Mouse (Mus musculus) neural tube, embryonic 11.5 days (tissue): Measurements from ENCODE around the gene Atp5j2. TPM values are rescaled to one million over a fixed set of nuclear protein-coding genes. Genes with fewer than 3 reads are reported as not detected.

ENCODE experiments used
- ATAC-seq: fragments of 200-750 bp; cut with Nextera tagmentation; 2 replicates; pipeline ENCODE4 v1.8.0; 2017; ENCODE audit warnings: moderate number of reproducible peaks, mild to moderate bottlenecking, moderate TSS enrichment, moderate library complexity; ENCODE audit not compliant: insufficient read depth, low FRiP score, low TSS enrichment
- DNase-seq: peaks from one replicate; pipeline ENCODE4 v3.0.0-alpha.2; 2015; ENCODE audit warnings: low spot score
- H3K27ac ChIP-seq: fragments of 300-500 bp; sonication (generic); 2 replicates; pipeline ENCODE4 v1.5.1; 2014; ENCODE audit warnings: low read depth, mild to moderate bottlenecking, low read length
- H3K27me3 ChIP-seq: fragments of 300-500 bp; sonication (generic); 2 replicates; pipeline ENCODE4 v1.6.1; 2014; ENCODE audit warnings: mild to moderate bottlenecking, low read length, mixed read lengths; ENCODE audit not compliant: control insufficient read depth, insufficient read depth
- H3K36me3 ChIP-seq: fragments of 300-500 bp; sonication (generic); 2 replicates; pipeline ENCODE4 v1.6.1; 2014; ENCODE audit warnings: mild to moderate bottlenecking, low read length, moderate library complexity, mixed read lengths; ENCODE audit not compliant: control insufficient read depth, insufficient read depth
- H3K4me1 ChIP-seq: fragments of 300-500 bp; sonication (generic); 2 replicates; pipeline ENCODE4 v1.6.1; 2014; ENCODE audit warnings: low read length, mixed read lengths; ENCODE audit not compliant: control insufficient read depth, insufficient read depth
- H3K4me2 ChIP-seq: fragments of 300-500 bp; sonication (generic); 2 replicates; pipeline ENCODE4 v1.6.1; 2014; ENCODE audit warnings: low read depth, mild to moderate bottlenecking, moderate library complexity
- H3K4me3 ChIP-seq: fragments of 300-500 bp; sonication (generic); 2 replicates; pipeline ENCODE4 v1.5.1; 2014; ENCODE audit warnings: low read depth, low read length
- H3K9ac ChIP-seq: fragments of 300-500 bp; sonication (generic); 2 replicates; pipeline ENCODE4 v1.6.1; 2014; ENCODE audit warnings: mild to moderate bottlenecking, low read length
- H3K9me3 ChIP-seq: fragments of 300-500 bp; sonication (generic); 2 replicates; pipeline ENCODE4 v1.6.1; 2016; ENCODE audit warnings: low read length; ENCODE audit not compliant: control insufficient read depth
- WGBS: fragments of 180-500 bp; shearing (Covaris S2); extraction: QIAGEN DNeasy Blood & Tissue Kit; methylation state at CpG from one replicate; pipeline ENCODE4 v1.1.7; 2014; 5-methylcytosine and 5-hydroxymethylcytosine counted together
- polyA plus RNA-seq: library from polyadenylated mRNA; unstranded; fragments of >200 nt; fragmentation: Nextera tagmentation; extraction: Ambion mirVana; gene quantifications from 2 replicates; pipeline ENCODE4 v1.2.1, GENCODE M21; 2014

Atp5j2 gene
- polyA plus RNA-seq, 1 experiment from 2014 or later: 507 TPM

DNA sequence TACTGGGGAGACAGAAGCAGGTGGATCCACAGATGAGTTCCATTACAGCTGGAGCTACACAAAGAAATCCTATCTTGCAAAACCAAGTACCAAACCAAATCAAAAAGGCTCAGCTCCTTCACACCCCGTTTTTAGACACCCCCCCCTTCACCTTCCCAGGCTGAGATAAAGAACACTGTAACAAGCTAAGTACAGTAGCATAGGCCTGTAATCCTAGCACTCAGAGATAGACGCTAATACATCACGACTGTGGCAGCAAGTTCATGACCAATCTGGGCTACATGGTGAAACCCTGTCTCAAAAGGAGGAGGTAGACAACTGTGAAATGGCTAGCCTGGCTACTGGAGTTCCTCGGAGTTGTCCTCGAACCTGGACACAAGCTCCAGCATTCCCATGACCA, 1.5 kb downstream of the Atp5j2 start:
- 65% methylated on average over 5 of the region's 5 CpGs for WGBS
- Histone ChIP-seq H3K36me3 (peaks cover 10% of the 10 kb centered on the region), H3K4me2 (peak overlapping the region; percentile 47), H3K4me1 (peaks cover 6% of the 10 kb centered on the region), H3K4me3 (peak overlapping the region; percentile 82), H3K9ac (peak overlapping the region; percentile 93), H3K27me3 (no peaks in the 10 kb centered on the region), H3K27ac (no peak overlapping the region), H3K9me3 (no peaks in the 10 kb centered on the region)
- DNase-seq (no peak), ATAC-seq (no peak)

DNA sequence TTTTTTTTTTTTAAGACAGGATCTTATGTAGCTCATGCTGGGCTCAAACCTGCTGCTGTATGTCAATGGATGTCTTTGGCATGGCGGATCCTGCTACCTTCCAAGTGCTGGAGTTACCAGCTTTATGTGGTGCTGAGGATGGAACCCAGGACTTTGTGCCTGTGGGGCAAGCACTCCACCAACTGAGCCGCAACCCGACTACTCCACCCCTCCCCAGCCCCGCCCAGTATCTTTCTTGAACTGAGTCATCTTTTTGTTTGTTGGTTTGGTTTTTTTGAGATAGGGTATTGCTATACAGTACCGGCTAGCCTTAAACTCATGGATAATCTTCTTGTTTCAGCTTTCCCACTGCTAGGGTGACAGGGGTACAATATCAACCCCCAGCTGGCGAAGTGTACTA, 2.4 kb downstream of the Atp5j2 start:
- Histone ChIP-seq H3K36me3 (peaks cover 8% of the 10 kb centered on the region), H3K27ac (no peak overlapping the region), H3K4me3 (no peak overlapping the region), H3K27me3 (no peaks in the 10 kb centered on the region), H3K9me3 (no peaks in the 10 kb centered on the region), H3K4me2 (no peak overlapping the region), H3K9ac (no peak overlapping the region), H3K4me1 (peaks cover 6% of the 10 kb centered on the region)
- 92% methylated on average over 6 of the region's 6 CpGs for WGBS
- DNase-seq (no peak), ATAC-seq (no peak)

DNA sequence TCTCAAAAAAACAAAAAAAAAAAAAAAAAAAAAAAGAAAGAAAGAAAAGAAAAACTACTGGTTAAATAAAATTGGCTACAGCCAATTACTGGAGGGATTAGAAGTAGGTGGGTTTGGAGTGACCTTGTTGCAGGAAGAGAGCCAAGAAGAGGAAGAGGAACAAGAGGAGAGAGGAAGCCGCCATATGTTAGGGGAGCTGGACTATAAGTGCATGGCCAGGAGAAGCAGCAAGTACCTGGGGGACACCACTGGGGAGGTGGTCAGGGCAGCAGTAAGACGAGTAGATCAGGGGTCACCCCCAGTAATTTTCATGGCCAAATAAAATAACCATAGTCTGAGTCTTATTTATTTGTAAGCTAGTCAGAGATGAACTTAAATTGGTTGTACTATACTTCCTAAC, 6.6 kb downstream of the Atp5j2 start:
- Histone ChIP-seq H3K4me2 (no peak overlapping the region), H3K4me1 (peaks cover 2% of the 10 kb centered on the region), H3K36me3 (peaks cover 22% of the 10 kb centered on the region), H3K27ac (no peak overlapping the region), H3K27me3 (no peaks in the 10 kb centered on the region), H3K4me3 (no peak overlapping the region), H3K9me3 (no peaks in the 10 kb centered on the region), H3K9ac (no peak overlapping the region)
- no peak for ATAC-seq
- DNase-seq: no peak
- WGBS: 84% methylated on average over 2 of the region's 2 CpGs

DNA sequence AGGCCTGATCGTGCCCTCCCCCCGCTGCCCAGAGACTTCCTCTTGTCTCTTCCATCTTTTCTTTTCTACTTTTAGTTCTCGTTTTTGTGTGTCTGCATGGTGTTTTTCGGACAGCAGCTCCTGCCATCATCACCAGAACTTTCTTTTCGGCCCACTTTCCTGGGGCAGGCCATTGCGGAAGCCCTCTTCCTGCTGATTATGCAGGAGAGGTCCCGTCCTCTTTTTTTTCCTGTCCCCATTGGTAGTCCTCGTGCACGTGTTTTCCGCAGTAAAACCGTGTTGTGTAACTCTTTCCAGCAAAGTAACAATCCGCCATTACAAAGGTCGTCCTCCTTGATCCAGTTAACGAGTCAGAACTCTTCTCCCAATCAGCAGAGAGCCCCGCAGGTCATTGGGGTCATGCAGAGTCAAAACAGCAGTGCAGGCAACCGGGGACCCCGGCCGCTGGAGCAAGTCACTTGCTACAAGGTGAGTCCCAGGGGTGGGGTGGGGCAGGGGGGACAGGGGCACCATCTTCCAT, 13.3 kb downstream of the Atp5j2 start:
- Histone ChIP-seq H3K9me3 (no peaks in the 10 kb centered on the region), H3K4me1 (no peaks in the 10 kb centered on the region), H3K36me3 (peaks cover 36% of the 10 kb centered on the region), H3K9ac (no peak overlapping the region), H3K4me2 (no peak overlapping the region), H3K27me3 (no peaks in the 10 kb centered on the region), H3K4me3 (no peak overlapping the region), H3K27ac (no peak overlapping the region)
- ATAC-seq: no peak
- 90% methylated on average over 18 of the region's 18 CpGs for WGBS
- DNase-seq: no peak

DNA sequence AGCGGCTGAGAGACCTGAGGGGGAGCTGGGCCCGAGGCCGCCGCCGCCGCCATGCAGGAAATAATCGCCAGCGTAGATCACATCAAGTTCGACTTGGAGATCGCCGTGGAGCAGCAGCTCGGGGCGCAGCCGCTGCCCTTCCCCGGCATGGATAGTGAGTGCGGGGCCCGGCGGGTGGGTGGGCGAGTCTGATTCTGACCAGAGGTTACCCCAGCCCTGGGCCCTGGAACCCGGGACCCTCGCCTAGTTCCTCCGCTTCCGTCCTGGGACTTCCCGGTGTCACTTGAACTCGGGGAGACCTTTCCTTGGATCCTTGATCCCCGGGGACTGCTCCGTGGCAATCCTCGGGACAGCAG, 24.6 kb downstream of the Atp5j2 start:
- Histone ChIP-seq H3K4me2 (peak overlapping the region; percentile 59), H3K9ac (peak overlapping the region; percentile 91), H3K27ac (peak overlapping the region; percentile 56), H3K4me3 (peak overlapping the region; percentile 87), H3K27me3 (no peaks in the 10 kb centered on the region), H3K9me3 (no peaks in the 10 kb centered on the region), H3K4me1 (peaks cover 6% of the 10 kb centered on the region), H3K36me3 (peaks cover 3% of the 10 kb centered on the region; the same call in 1 of the 2 replicates)
- peak; percentile 48 for ATAC-seq
- under 1% methylated on average over 28 of the region's 28 CpGs for WGBS
- DNase-seq: no peak

DNA sequence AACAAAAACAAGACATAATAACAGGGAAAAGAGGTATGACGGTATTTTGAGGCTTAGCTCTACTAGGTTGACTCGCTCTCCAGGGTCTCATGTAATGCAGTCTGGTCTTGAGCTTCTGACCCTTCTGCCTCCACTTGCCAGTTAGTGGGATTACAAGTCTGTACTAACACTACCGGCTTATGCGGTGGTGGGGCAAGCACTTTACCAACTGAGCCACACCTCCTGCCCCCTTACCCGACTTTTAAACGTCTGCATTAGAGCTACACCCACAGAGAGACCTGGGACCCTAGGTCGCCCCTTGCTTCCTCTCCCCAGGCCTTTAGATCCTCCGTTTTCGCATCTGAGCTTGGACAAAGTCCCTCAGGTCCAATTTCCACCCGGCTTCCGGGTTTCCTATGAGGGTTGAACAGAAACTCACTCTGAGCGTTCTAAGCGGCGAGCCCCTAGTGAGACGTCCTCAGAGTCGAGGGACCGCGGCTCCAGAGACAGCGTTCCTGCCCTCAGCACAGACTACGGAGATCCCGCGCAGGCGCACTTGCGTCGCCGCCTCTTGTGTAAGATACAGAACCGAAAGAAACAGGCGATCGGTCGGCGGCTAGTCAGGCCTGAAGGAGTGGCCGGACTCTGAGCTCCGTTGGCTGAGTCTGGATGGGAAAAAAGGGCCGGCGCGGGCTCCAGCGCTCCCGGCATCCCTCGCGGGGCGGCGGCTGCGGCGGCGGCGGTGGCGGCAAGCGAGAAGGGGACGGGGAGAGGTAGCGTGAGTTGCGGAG, 25.1 kb downstream of the Atp5j2 start, which contains the start of the genes Ptcd1 and Cpsf4:
TSS of gene Ptcd1 (minus strand) at position 573 of the 770 bp plus-strand sequence.
TSS of gene Cpsf4 (plus strand) at position 678 of the 770 bp plus-strand sequence.
- peak within 1 kb of the TSS; percentile 91 for H3K9ac ChIP-seq
- ATAC-seq: peak; percentile 92
- peak; percentile 100 for DNase-seq
- no peaks in the 10 kb centered on the region; the same call in 1 of the 2 replicates for H3K36me3 ChIP-seq
- H3K4me3 ChIP-seq: peak within 1 kb of the TSS; percentile 87
- H3K4me2 ChIP-seq: peak within 1 kb of the TSS; percentile 59
- H3K27ac ChIP-seq: peak within 1 kb of the TSS; percentile 57
- H3K4me1 ChIP-seq: peaks cover 6% of the 10 kb centered on the region
- no peaks in the 10 kb centered on the region for H3K27me3 ChIP-seq
- no peaks in the 10 kb centered on the region for H3K9me3 ChIP-seq
- under 1% methylated on average over 51 of the region's 51 CpGs for WGBS

DNA sequence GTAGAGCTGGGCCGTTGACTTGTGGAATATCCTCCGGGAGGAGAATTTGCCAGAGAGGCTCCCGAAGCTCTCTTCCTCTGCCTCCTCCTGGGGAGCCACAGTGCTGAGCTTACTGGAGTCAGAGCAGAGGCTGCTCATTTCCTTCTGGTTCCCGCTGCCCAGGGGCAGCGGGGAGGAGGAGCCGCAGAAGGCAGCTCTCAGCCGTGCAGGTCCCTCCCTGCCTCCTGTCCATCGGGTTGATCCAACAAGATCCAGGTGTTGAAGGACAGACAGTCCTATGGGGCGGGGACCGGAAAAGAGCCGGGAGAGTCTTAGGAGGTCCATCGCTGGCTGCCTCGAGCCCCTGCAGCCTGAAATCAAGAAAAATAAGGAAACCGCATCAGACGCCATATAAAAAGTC, 26.7 kb downstream of the Atp5j2 start:
- Histone ChIP-seq H3K4me3 (no peak overlapping the region), H3K36me3 (no peaks in the 10 kb centered on the region), H3K9me3 (no peaks in the 10 kb centered on the region), H3K4me1 (peaks cover 6% of the 10 kb centered on the region), H3K4me2 (no peak overlapping the region), H3K27ac (no peak overlapping the region), H3K9ac (no peak overlapping the region), H3K27me3 (no peaks in the 10 kb centered on the region)
- 89% methylated on average over 15 of the region's 15 CpGs for WGBS
- ATAC-seq (no peak), DNase-seq (no peak)

DNA sequence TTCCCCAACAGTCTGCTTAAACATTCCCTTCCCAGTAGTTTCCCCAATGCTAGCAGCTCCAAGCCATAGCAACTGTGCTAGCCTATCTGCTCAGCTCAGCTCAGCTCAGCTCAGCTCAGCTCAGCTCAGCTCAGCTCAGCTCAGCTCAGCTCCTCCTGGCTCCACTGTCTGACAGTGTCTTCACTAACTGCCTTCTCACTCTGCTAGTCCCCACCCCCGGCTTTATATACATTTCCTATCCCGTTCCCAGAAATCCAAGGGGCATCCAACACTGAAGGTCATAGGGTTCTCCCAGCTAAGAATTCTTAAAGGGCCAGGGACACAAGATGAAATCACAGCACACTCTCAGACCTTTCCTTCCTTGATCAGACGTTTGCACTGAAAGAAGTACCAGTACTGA, 27.2 kb downstream of the Atp5j2 start:
- Histone ChIP-seq H3K4me3 (no peak overlapping the region), H3K4me2 (no peak overlapping the region), H3K36me3 (no peaks in the 10 kb centered on the region; the same call in 1 of the 2 replicates), H3K4me1 (peaks cover 6% of the 10 kb centered on the region), H3K27ac (no peak overlapping the region), H3K9ac (no peak overlapping the region), H3K9me3 (no peaks in the 10 kb centered on the region), H3K27me3 (no peaks in the 10 kb centered on the region)
- DNase-seq (no peak), ATAC-seq (no peak)
- WGBS: 82% methylated on average over 3 of the region's 3 CpGs

DNA sequence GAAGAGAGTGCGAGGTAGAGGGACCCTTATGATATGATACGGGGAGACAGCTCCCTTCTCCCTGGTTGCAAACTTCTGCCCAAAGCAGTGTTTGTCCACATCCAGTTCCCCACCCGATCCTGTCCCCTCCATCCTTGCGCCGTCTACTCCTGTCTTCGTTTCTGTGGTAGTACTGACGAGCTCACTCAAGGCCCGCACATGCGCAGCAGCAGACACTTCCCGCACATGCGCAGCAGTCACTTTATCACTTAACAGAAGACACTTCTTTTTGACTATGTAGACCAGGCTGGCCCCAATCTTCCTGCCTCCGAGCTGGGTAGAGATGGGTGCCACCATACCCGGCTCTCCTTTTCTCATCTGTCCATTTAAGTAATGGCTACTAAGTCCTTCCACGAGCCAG, 30.5 kb downstream of the Atp5j2 start:
- H3K4me1 ChIP-seq: peaks cover 5% of the 10 kb centered on the region; the same call in 1 of the 2 replicates
- no peaks in the 10 kb centered on the region for H3K27me3 ChIP-seq
- no peak overlapping the region for H3K4me2 ChIP-seq
- H3K9ac ChIP-seq: no peak overlapping the region
- H3K36me3 ChIP-seq: peaks cover 7% of the 10 kb centered on the region
- H3K27ac ChIP-seq: no peak overlapping the region
- 95% methylated on average over 14 of the region's 14 CpGs for WGBS
- H3K9me3 ChIP-seq: no peaks in the 10 kb centered on the region
- H3K4me3 ChIP-seq: no peak overlapping the region
- DNase-seq (no peak), ATAC-seq (no peak)
